Mouse (Mus musculus): Measurements from ENCODE around the gene H1f0. TPM values are rescaled to one million over a fixed set of nuclear protein-coding genes. Genes with fewer than 3 reads are reported as not detected.
"Not testable (repeated sequence)": the region's sequence is repeated elsewhere in the genome, so short reads cannot be mapped to it uniquely, and the experiment has no call there.

H1f0 gene
- polyA plus RNA-seq, 1 experiment from 2014 or later = 551 TPM

GRCm38 (mm10) chr15:79000357-79000791, 27.9 kb upstream of the H1f0 start:
- H3K4me2 ChIP-seq (ENCODE audit: low read depth, low read length) = no peak overlapping the region
- WGBS = 77% methylated on average over 7 of the region's 7 CpGs
- no peak overlapping the region for H3K9ac ChIP-seq (ENCODE audit: low read length)
- H3K9me3 ChIP-seq (replicated peaks; ENCODE audit: control insufficient read depth, low read length) = no peaks in the 10 kb centered on the region
- no peaks in the 10 kb centered on the region for H3K4me1 ChIP-seq (ENCODE audit: control insufficient read depth, insufficient read depth, low read length)
- H3K36me3 ChIP-seq (ENCODE audit: control insufficient read depth, insufficient read depth, low read length) = peaks cover 21% of the 10 kb centered on the region
- H3K4me3 ChIP-seq (replicated peaks; ENCODE audit: low read length) = no peak overlapping the region
- no peak for ATAC-seq (ENCODE audit: insufficient read depth, low FRiP score)
- no peaks in the 10 kb centered on the region for H3K27me3 ChIP-seq (ENCODE audit: control insufficient read depth, insufficient read depth, low read length)
- no peak overlapping the region for H3K27ac ChIP-seq (ENCODE audit: low read length)

- Histone ChIP-seq H3K4me3 (replicated peaks; ENCODE audit: low read length) (no peak overlapping the region), H3K27ac (ENCODE audit: low read length) (no peak overlapping the region), H3K9me3 (replicated peaks; ENCODE audit: control insufficient read depth, low read length) (no peaks in the 10 kb centered on the region), H3K36me3 (ENCODE audit: control insufficient read depth, insufficient read depth, low read length) (peaks cover 20% of the 10 kb centered on the region), H3K4me2 (ENCODE audit: low read depth, low read length) (no peak overlapping the region), H3K4me1 (ENCODE audit: control insufficient read depth, insufficient read depth, low read length) (no peaks in the 10 kb centered on the region), H3K27me3 (ENCODE audit: control insufficient read depth, insufficient read depth, low read length) (no peaks in the 10 kb centered on the region), H3K9ac (ENCODE audit: low read length) (no peak overlapping the region)
- 89% methylated on average over 5 of the region's 5 CpGs for WGBS
- ATAC-seq (ENCODE audit: insufficient read depth, low FRiP score) = no peak
These were observed 26.7 kb upstream of the H1f0 start for GRCm38 (mm10) chr15:79001559-79001958.

- H3K9me3 ChIP-seq (replicated peaks; ENCODE audit: control insufficient read depth, low read length) = no peaks in the 10 kb centered on the region
- H3K9ac ChIP-seq (ENCODE audit: low read length) = no peak overlapping the region; the same call in 1 of the 2 replicates
- no peaks in the 10 kb centered on the region for H3K27me3 ChIP-seq (ENCODE audit: control insufficient read depth, insufficient read depth, low read length)
- no peak for ATAC-seq (ENCODE audit: insufficient read depth, low FRiP score)
- no peak overlapping the region for H3K4me3 ChIP-seq (replicated peaks; ENCODE audit: low read length)
- 44% methylated on average over 19 of the region's 19 CpGs for WGBS
- no peaks in the 10 kb centered on the region for H3K4me1 ChIP-seq (ENCODE audit: control insufficient read depth, insufficient read depth, low read length)
- no peak overlapping the region for H3K4me2 ChIP-seq (ENCODE audit: low read depth, low read length)
- peaks cover 22% of the 10 kb centered on the region for H3K36me3 ChIP-seq (ENCODE audit: control insufficient read depth, insufficient read depth, low read length)
- no peak overlapping the region for H3K27ac ChIP-seq (ENCODE audit: low read length)
These were observed 26.2 kb upstream of the H1f0 start for GRCm38 (mm10) chr15:79002036-79002435.

- Histone ChIP-seq H3K4me3 (replicated peaks; ENCODE audit: low read length) (no peak overlapping the region), H3K27ac (ENCODE audit: low read length) (no peak overlapping the region), H3K36me3 (ENCODE audit: control insufficient read depth, insufficient read depth, low read length) (peaks cover 26% of the 10 kb centered on the region), H3K4me2 (ENCODE audit: low read depth, low read length) (no peak overlapping the region), H3K4me1 (ENCODE audit: control insufficient read depth, insufficient read depth, low read length) (no peaks in the 10 kb centered on the region), H3K27me3 (ENCODE audit: control insufficient read depth, insufficient read depth, low read length) (no peaks in the 10 kb centered on the region), H3K9ac (ENCODE audit: low read length) (no peak overlapping the region), H3K9me3 (replicated peaks; ENCODE audit: control insufficient read depth, low read length) (no peaks in the 10 kb centered on the region)
- no peak for ATAC-seq (ENCODE audit: insufficient read depth, low FRiP score)
- 84% methylated on average over 3 of the region's 3 CpGs for WGBS
These were observed 25.2 kb upstream of the H1f0 start for GRCm38 (mm10) chr15:79003079-79003478.

- Histone ChIP-seq H3K9me3 (replicated peaks; ENCODE audit: control insufficient read depth, low read length) (no peaks in the 10 kb centered on the region), H3K27me3 (ENCODE audit: control insufficient read depth, insufficient read depth, low read length) (no peaks in the 10 kb centered on the region), H3K4me1 (ENCODE audit: control insufficient read depth, insufficient read depth, low read length) (no peaks in the 10 kb centered on the region), H3K27ac (ENCODE audit: low read length) (peak overlapping the region; percentile 55), H3K9ac (ENCODE audit: low read length) (no peak overlapping the region), H3K4me2 (ENCODE audit: low read depth, low read length) (no peak overlapping the region), H3K36me3 (ENCODE audit: control insufficient read depth, insufficient read depth, low read length) (peaks cover 17% of the 10 kb centered on the region), H3K4me3 (replicated peaks; ENCODE audit: low read length) (no peak overlapping the region)
- 76% methylated on average over 9 of the region's 9 CpGs for WGBS
- ATAC-seq (ENCODE audit: insufficient read depth, low FRiP score) = no peak; the same call in 1 of the 2 replicates
These were observed 22.7 kb upstream of the H1f0 start for GRCm38 (mm10) chr15:79005581-79005980.

GRCm38 (mm10) chr15:79006638-79007037, 21.6 kb upstream of the H1f0 start:
- Histone ChIP-seq H3K27me3 (ENCODE audit: control insufficient read depth, insufficient read depth, low read length) (no peaks in the 10 kb centered on the region), H3K27ac (ENCODE audit: low read length) (no peak overlapping the region), H3K4me3 (replicated peaks; ENCODE audit: low read length) (no peak overlapping the region), H3K4me1 (ENCODE audit: control insufficient read depth, insufficient read depth, low read length) (no peaks in the 10 kb centered on the region), H3K4me2 (ENCODE audit: low read depth, low read length) (no peak overlapping the region), H3K36me3 (ENCODE audit: control insufficient read depth, insufficient read depth, low read length) (peaks cover 16% of the 10 kb centered on the region; the same call in 1 of the 2 replicates), H3K9me3 (replicated peaks; ENCODE audit: control insufficient read depth, low read length) (no peaks in the 10 kb centered on the region), H3K9ac (ENCODE audit: low read length) (no peak overlapping the region)
- no peak for ATAC-seq (ENCODE audit: insufficient read depth, low FRiP score)
- 75% methylated on average over 3 of the region's 3 CpGs for WGBS

GRCm38 (mm10) chr15:79007059-79007458, 21.2 kb upstream of the H1f0 start:
- no peak for ATAC-seq (ENCODE audit: insufficient read depth, low FRiP score)
- Histone ChIP-seq H3K4me1 (ENCODE audit: control insufficient read depth, insufficient read depth, low read length) (no peaks in the 10 kb centered on the region), H3K27ac (ENCODE audit: low read length) (no peak overlapping the region), H3K9ac (ENCODE audit: low read length) (no peak overlapping the region), H3K36me3 (ENCODE audit: control insufficient read depth, insufficient read depth, low read length) (peaks cover 13% of the 10 kb centered on the region; the same call in 1 of the 2 replicates), H3K4me3 (replicated peaks; ENCODE audit: low read length) (no peak overlapping the region), H3K4me2 (ENCODE audit: low read depth, low read length) (no peak overlapping the region), H3K27me3 (ENCODE audit: control insufficient read depth, insufficient read depth, low read length) (no peaks in the 10 kb centered on the region), H3K9me3 (replicated peaks; ENCODE audit: control insufficient read depth, low read length) (no peaks in the 10 kb centered on the region)
- 86% methylated on average over 5 of the region's 5 CpGs for WGBS

GRCm38 (mm10) chr15:79007836-79008235, 20.4 kb upstream of the H1f0 start:
- H3K9ac ChIP-seq (ENCODE audit: low read length); H3K4me3 ChIP-seq (replicated peaks; ENCODE audit: low read length); H3K27ac ChIP-seq (ENCODE audit: low read length); H3K4me1 ChIP-seq (ENCODE audit: control insufficient read depth, insufficient read depth, low read length); ATAC-seq (ENCODE audit: insufficient read depth, low FRiP score); H3K4me2 ChIP-seq (ENCODE audit: low read depth, low read length); H3K27me3 ChIP-seq (ENCODE audit: control insufficient read depth, insufficient read depth, low read length); H3K9me3 ChIP-seq (replicated peaks; ENCODE audit: control insufficient read depth, low read length): not testable (repeated sequence)
- peaks cover 10% of the 10 kb centered on the region; the same call in 1 of the 2 replicates for H3K36me3 ChIP-seq (ENCODE audit: control insufficient read depth, insufficient read depth, low read length)
- WGBS = 88% methylated on average over 6 of the region's 6 CpGs

- no peaks in the 10 kb centered on the region for H3K4me1 ChIP-seq (ENCODE audit: control insufficient read depth, insufficient read depth, low read length)
- H3K4me3 ChIP-seq (replicated peaks; ENCODE audit: low read length) = no peak overlapping the region
- no peak overlapping the region for H3K9ac ChIP-seq (ENCODE audit: low read length)
- H3K27ac ChIP-seq (ENCODE audit: low read length) = no peak overlapping the region
- 68% methylated on average over 5 of the region's 5 CpGs for WGBS
- no peak overlapping the region for H3K4me2 ChIP-seq (ENCODE audit: low read depth, low read length)
- H3K36me3 ChIP-seq (ENCODE audit: control insufficient read depth, insufficient read depth, low read length) = peaks cover 10% of the 10 kb centered on the region; the same call in 1 of the 2 replicates
- no peak for ATAC-seq (ENCODE audit: insufficient read depth, low FRiP score)
- H3K9me3 ChIP-seq (replicated peaks; ENCODE audit: control insufficient read depth, low read length) = no peaks in the 10 kb centered on the region
- H3K27me3 ChIP-seq (ENCODE audit: control insufficient read depth, insufficient read depth, low read length) = no peaks in the 10 kb centered on the region
These were observed 18.5 kb upstream of the H1f0 start for GRCm38 (mm10) chr15:79009734-79010133.
